Mouse (Mus musculus): Measurements from ENCODE around the gene Cdv3. TPM values are rescaled to one million over a fixed set of nuclear protein-coding genes. Genes with fewer than 3 reads are reported as not detected.

Gene Cdv3
- 60.4 and 75.0 TPM in 2 replicates for polyA plus RNA-seq (2015; fragmentation: Nextera tagmentation; extraction: Ambion mirVana)

- H3K9me3 ChIP-seq (replicated peaks), result no peaks in the 10 kb centered on the region
- peak within 1 kb of the TSS; percentile 97 for H3K27ac ChIP-seq
- H3K27me3 ChIP-seq, result no peaks in the 10 kb centered on the region
- 2% methylated on average over 79 of the region's 95 CpGs for WGBS (ENCODE audit: insufficient replicate concordance)
- peak within 1 kb of the TSS; percentile 99 for H3K4me2 ChIP-seq
- ATAC-seq (ENCODE audit: low read depth) (peak; percentile 95), DNase-seq (peak; percentile 100)
- H3K9ac ChIP-seq, result peak within 1 kb of the TSS; percentile 96
- H3K4me3 ChIP-seq (replicated peaks), result peak within 1 kb of the TSS; percentile 90
- peaks cover 14% of the 10 kb centered on the region for H3K36me3 ChIP-seq
- peaks cover 46% of the 10 kb centered on the region for H3K4me1 ChIP-seq (replicated peaks)
These were observed at the start of gene Cdv3 for GRCm38 (mm10) chr9:103365290-103366247. Gene Cdv3 (minus strand): TSS chr9:103365840.

GRCm38 (mm10) chr9:103413457-103413856, 47.8 kb upstream of the Cdv3 start:
- Histone ChIP-seq H3K9ac (no peak overlapping the region), H3K4me1 (replicated peaks) (no peaks in the 10 kb centered on the region), H3K27me3 (no peaks in the 10 kb centered on the region), H3K27ac (no peak overlapping the region), H3K9me3 (replicated peaks) (no peaks in the 10 kb centered on the region), H3K36me3 (no peaks in the 10 kb centered on the region), H3K4me2 (no peak overlapping the region), H3K4me3 (replicated peaks) (no peak overlapping the region)
- ATAC-seq (ENCODE audit: low read depth) (no peak), DNase-seq (no peak)
- WGBS (ENCODE audit: insufficient replicate concordance), result 64% methylated on average over 9 of the region's 9 CpGs

GRCm38 (mm10) chr9:103409119-103409518, 43.5 kb upstream of the Cdv3 start:
- no peak overlapping the region for H3K9ac ChIP-seq
- H3K36me3 ChIP-seq, result no peaks in the 10 kb centered on the region
- H3K4me3 ChIP-seq (replicated peaks), result no peak overlapping the region
- H3K27ac ChIP-seq, result no peak overlapping the region
- H3K27me3 ChIP-seq, result no peaks in the 10 kb centered on the region
- H3K4me1 ChIP-seq (replicated peaks), result no peaks in the 10 kb centered on the region
- ATAC-seq (ENCODE audit: low read depth) (no peak), DNase-seq (no peak)
- no peaks in the 10 kb centered on the region for H3K9me3 ChIP-seq (replicated peaks)
- no peak overlapping the region for H3K4me2 ChIP-seq
- WGBS (ENCODE audit: insufficient replicate concordance), result 56% methylated on average over 2 of the region's 2 CpGs

GRCm38 (mm10) chr9:103408136-103408777, 42.6 kb upstream of the Cdv3 start:
- Histone ChIP-seq H3K4me2 (no peak overlapping the region), H3K4me3 (replicated peaks) (no peak overlapping the region), H3K9me3 (replicated peaks) (no peaks in the 10 kb centered on the region), H3K36me3 (no peaks in the 10 kb centered on the region), H3K9ac (no peak overlapping the region), H3K27ac (no peak overlapping the region), H3K27me3 (no peaks in the 10 kb centered on the region), H3K4me1 (replicated peaks) (no peaks in the 10 kb centered on the region)
- DNase-seq (no peak), ATAC-seq (ENCODE audit: low read depth) (no peak)
- 58% methylated on average over 4 of the region's 4 CpGs for WGBS (ENCODE audit: insufficient replicate concordance)

GRCm38 (mm10) chr9:103403331-103403973, 37.8 kb upstream of the Cdv3 start:
- Histone ChIP-seq H3K27me3 (no peaks in the 10 kb centered on the region), H3K27ac (no peak overlapping the region), H3K36me3 (no peaks in the 10 kb centered on the region), H3K4me3 (replicated peaks) (no peak overlapping the region), H3K9me3 (replicated peaks) (peaks cover 5% of the 10 kb centered on the region; the same call in 1 of the 2 replicates), H3K4me1 (replicated peaks) (no peaks in the 10 kb centered on the region), H3K4me2 (no peak overlapping the region), H3K9ac (no peak overlapping the region)
- DNase-seq (no peak), ATAC-seq (ENCODE audit: low read depth) (no peak)
- WGBS (ENCODE audit: insufficient replicate concordance), result 61% methylated on average over 4 of the region's 4 CpGs

GRCm38 (mm10) chr9:103398509-103399157, 33.0 kb upstream of the Cdv3 start:
- Histone ChIP-seq H3K9ac (no peak overlapping the region), H3K9me3 (replicated peaks) (peaks cover 5% of the 10 kb centered on the region; the same call in 1 of the 2 replicates), H3K4me3 (replicated peaks) (no peak overlapping the region), H3K4me1 (replicated peaks) (no peaks in the 10 kb centered on the region), H3K27ac (no peak overlapping the region), H3K4me2 (no peak overlapping the region), H3K27me3 (no peaks in the 10 kb centered on the region), H3K36me3 (no peaks in the 10 kb centered on the region)
- no peak for ATAC-seq (ENCODE audit: low read depth)
- no peak for DNase-seq
- 78% methylated on average over 21 of the region's 21 CpGs for WGBS (ENCODE audit: insufficient replicate concordance)

- no peak for DNase-seq
- Histone ChIP-seq H3K36me3 (no peaks in the 10 kb centered on the region), H3K9me3 (replicated peaks) (no peaks in the 10 kb centered on the region), H3K27ac (no peak overlapping the region), H3K27me3 (no peaks in the 10 kb centered on the region), H3K4me3 (replicated peaks) (no peak overlapping the region), H3K4me1 (replicated peaks) (no peaks in the 10 kb centered on the region), H3K4me2 (no peak overlapping the region), H3K9ac (no peak overlapping the region)
- WGBS (ENCODE audit: insufficient replicate concordance), result 77% methylated on average over 11 of the region's 11 CpGs
- no peak for ATAC-seq (ENCODE audit: low read depth)
These were observed 27.6 kb upstream of the Cdv3 start for GRCm38 (mm10) chr9:103393256-103393655.

- Histone ChIP-seq H3K4me1 (replicated peaks) (no peaks in the 10 kb centered on the region), H3K9ac (no peak overlapping the region), H3K9me3 (replicated peaks) (no peaks in the 10 kb centered on the region), H3K4me2 (no peak overlapping the region), H3K27ac (no peak overlapping the region), H3K27me3 (no peaks in the 10 kb centered on the region), H3K4me3 (replicated peaks) (no peak overlapping the region), H3K36me3 (no peaks in the 10 kb centered on the region)
- ATAC-seq (ENCODE audit: low read depth) (no peak), DNase-seq (no peak)
- WGBS (ENCODE audit: insufficient replicate concordance), result 58% methylated on average over 6 of the region's 6 CpGs
These were observed 26.2 kb upstream of the Cdv3 start for GRCm38 (mm10) chr9:103391796-103392372.

- no peak overlapping the region for H3K4me3 ChIP-seq (replicated peaks)
- ATAC-seq (ENCODE audit: low read depth), result no peak
- no peaks in the 10 kb centered on the region for H3K9me3 ChIP-seq (replicated peaks)
- 81% methylated on average over 6 of the region's 6 CpGs for WGBS (ENCODE audit: insufficient replicate concordance)
- no peaks in the 10 kb centered on the region for H3K27me3 ChIP-seq
- no peak overlapping the region for H3K9ac ChIP-seq
- H3K4me2 ChIP-seq, result no peak overlapping the region
- DNase-seq, result no peak
- H3K4me1 ChIP-seq (replicated peaks), result no peaks in the 10 kb centered on the region
- H3K36me3 ChIP-seq, result no peaks in the 10 kb centered on the region
- no peak overlapping the region for H3K27ac ChIP-seq
These were observed 23.6 kb upstream of the Cdv3 start for GRCm38 (mm10) chr9:103389261-103389660.

GRCm38 (mm10) chr9:103387011-103387653, 21.5 kb upstream of the Cdv3 start:
- Histone ChIP-seq H3K4me3 (replicated peaks) (no peak overlapping the region), H3K9me3 (replicated peaks) (no peaks in the 10 kb centered on the region), H3K4me1 (replicated peaks) (no peaks in the 10 kb centered on the region), H3K27ac (no peak overlapping the region), H3K4me2 (no peak overlapping the region), H3K9ac (no peak overlapping the region), H3K27me3 (no peaks in the 10 kb centered on the region), H3K36me3 (no peaks in the 10 kb centered on the region)
- WGBS (ENCODE audit: insufficient replicate concordance), result 66% methylated on average over 10 of the region's 10 CpGs
- no peak for DNase-seq
- ATAC-seq (ENCODE audit: low read depth), result no peak

All from liver, embryonic 13.5 days (tissue).